Mouse (Mus musculus): ENCODE data around the gene Nucks1. TPM values are rescaled to one million over a fixed set of nuclear protein-coding genes. Genes with fewer than 3 reads are reported as not detected.

Gene Nucks1
- polyA plus RNA-seq, 1 experiment from 2014 or later = 45.1 TPM

- WGBS = 30% methylated on average over 13 of the region's 13 CpGs
- 0 out of 2 replicates have a peak overlapping the region, but pooled peaks have one; percentile 19 for H3K9ac ChIP-seq (ENCODE audit: low read depth, low read length)
- DNase-seq (ENCODE audit: low spot score) = no peak
Measured at GRCm38 (mm10) chr1:131972498-131973334, 62.4 kb downstream of the Nucks1 start.

GRCm38 (mm10) chr1:131973991-131974390 is 63.7 kb downstream of the Nucks1 start:
- Histone ChIP-seq H3K9me3 (ENCODE audit: control insufficient read depth, low read length) (no peaks in the 10 kb centered on the region), H3K36me3 (ENCODE audit: control insufficient read depth, insufficient read depth, low read length) (no peaks in the 10 kb centered on the region), H3K4me1 (ENCODE audit: control insufficient read depth, insufficient read depth, low read length) (peaks cover 18% of the 10 kb centered on the region), H3K9ac (ENCODE audit: low read depth, low read length) (no peak overlapping the region), H3K4me3 (ENCODE audit: low read depth, low read length) (no peak overlapping the region), H3K27me3 (replicated peaks; ENCODE audit: control insufficient read depth, insufficient read depth, low read length) (0 out of 2 replicates have a peak, but pooled peaks cover 2% of the 10 kb centered on the region), H3K27ac (replicated peaks; ENCODE audit: low read depth, low read length) (no peak overlapping the region), H3K4me2 (ENCODE audit: low read depth, low read length) (no peak overlapping the region)
- WGBS = 76% methylated on average over 5 of the region's 6 CpGs
- no peak for ATAC-seq (ENCODE audit: low read depth)
- no peak for DNase-seq (ENCODE audit: low spot score)

More at GRCm38 (mm10) chr1:131972498-131973334, 62.4 kb downstream of the Nucks1 start:
- H3K9me3 ChIP-seq (ENCODE audit: control insufficient read depth, low read length) = no peaks in the 10 kb centered on the region
- no peak overlapping the region for H3K27ac ChIP-seq (replicated peaks; ENCODE audit: low read depth, low read length)
- peaks cover 7% of the 10 kb centered on the region; the same call in 1 of the 2 replicates for H3K27me3 ChIP-seq (replicated peaks; ENCODE audit: control insufficient read depth, insufficient read depth, low read length)
- no peaks in the 10 kb centered on the region for H3K36me3 ChIP-seq (ENCODE audit: control insufficient read depth, insufficient read depth, low read length)
- no peak overlapping the region for H3K4me2 ChIP-seq (ENCODE audit: low read depth, low read length)
- 0 out of 2 replicates have a peak, but pooled peaks have one; percentile 16 for ATAC-seq (ENCODE audit: low read depth)
- H3K4me3 ChIP-seq (ENCODE audit: low read depth, low read length) = no peak overlapping the region
- peaks cover 18% of the 10 kb centered on the region for H3K4me1 ChIP-seq (ENCODE audit: control insufficient read depth, insufficient read depth, low read length)

- ATAC-seq (ENCODE audit: low read depth) (no peak), DNase-seq (ENCODE audit: low spot score) (no peak)
- Histone ChIP-seq H3K4me2 (ENCODE audit: low read depth, low read length) (no peak overlapping the region), H3K9ac (ENCODE audit: low read depth, low read length) (no peak overlapping the region), H3K27ac (replicated peaks; ENCODE audit: low read depth, low read length) (no peak overlapping the region), H3K27me3 (replicated peaks; ENCODE audit: control insufficient read depth, insufficient read depth, low read length) (no peaks in the 10 kb centered on the region), H3K36me3 (ENCODE audit: control insufficient read depth, insufficient read depth, low read length) (no peaks in the 10 kb centered on the region), H3K4me1 (ENCODE audit: control insufficient read depth, insufficient read depth, low read length) (0 out of 2 replicates have a peak, but pooled peaks cover 7% of the 10 kb centered on the region), H3K9me3 (ENCODE audit: control insufficient read depth, low read length) (no peaks in the 10 kb centered on the region), H3K4me3 (ENCODE audit: low read depth, low read length) (no peak overlapping the region)
- 85% methylated on average over 5 of the region's 5 CpGs for WGBS
Measured at GRCm38 (mm10) chr1:131976886-131977285, 66.6 kb downstream of the Nucks1 start.

GRCm38 (mm10) chr1:131980471-131980870 is 70.1 kb downstream of the Nucks1 start:
- Histone ChIP-seq H3K9ac (ENCODE audit: low read depth, low read length) (no peak overlapping the region), H3K36me3 (ENCODE audit: control insufficient read depth, insufficient read depth, low read length) (no peaks in the 10 kb centered on the region), H3K4me3 (ENCODE audit: low read depth, low read length) (no peak overlapping the region), H3K27ac (replicated peaks; ENCODE audit: low read depth, low read length) (no peak overlapping the region), H3K9me3 (ENCODE audit: control insufficient read depth, low read length) (no peaks in the 10 kb centered on the region), H3K4me1 (ENCODE audit: control insufficient read depth, insufficient read depth, low read length) (no peaks in the 10 kb centered on the region), H3K4me2 (ENCODE audit: low read depth, low read length) (no peak overlapping the region), H3K27me3 (replicated peaks; ENCODE audit: control insufficient read depth, insufficient read depth, low read length) (no peaks in the 10 kb centered on the region)
- no peak for ATAC-seq (ENCODE audit: low read depth)
- no peak for DNase-seq (ENCODE audit: low spot score)
- 27% methylated on average over 2 of the region's 2 CpGs for WGBS

- DNase-seq (ENCODE audit: low spot score) (no peak), ATAC-seq (ENCODE audit: low read depth) (peak; percentile 68; the same call in 1 of the 2 replicates)
- Histone ChIP-seq H3K27ac (replicated peaks; ENCODE audit: low read depth, low read length) (no peak overlapping the region), H3K9me3 (ENCODE audit: control insufficient read depth, low read length) (no peaks in the 10 kb centered on the region), H3K4me2 (ENCODE audit: low read depth, low read length) (no peak overlapping the region), H3K9ac (ENCODE audit: low read depth, low read length) (no peak overlapping the region), H3K27me3 (replicated peaks; ENCODE audit: control insufficient read depth, insufficient read depth, low read length) (no peaks in the 10 kb centered on the region), H3K4me1 (ENCODE audit: control insufficient read depth, insufficient read depth, low read length) (no peaks in the 10 kb centered on the region), H3K4me3 (ENCODE audit: low read depth, low read length) (no peak overlapping the region), H3K36me3 (ENCODE audit: control insufficient read depth, insufficient read depth, low read length) (no peaks in the 10 kb centered on the region)
- WGBS = 46% methylated on average over 12 of the region's 12 CpGs
Measured at GRCm38 (mm10) chr1:131981378-131982013, 71.2 kb downstream of the Nucks1 start.

GRCm38 (mm10) chr1:131982907-131983306 is 72.6 kb downstream of the Nucks1 start:
- Histone ChIP-seq H3K9me3 (ENCODE audit: control insufficient read depth, low read length) (no peaks in the 10 kb centered on the region), H3K4me1 (ENCODE audit: control insufficient read depth, insufficient read depth, low read length) (no peaks in the 10 kb centered on the region), H3K4me3 (ENCODE audit: low read depth, low read length) (no peak overlapping the region), H3K36me3 (ENCODE audit: control insufficient read depth, insufficient read depth, low read length) (no peaks in the 10 kb centered on the region), H3K4me2 (ENCODE audit: low read depth, low read length) (no peak overlapping the region), H3K27ac (replicated peaks; ENCODE audit: low read depth, low read length) (no peak overlapping the region), H3K27me3 (replicated peaks; ENCODE audit: control insufficient read depth, insufficient read depth, low read length) (no peaks in the 10 kb centered on the region), H3K9ac (ENCODE audit: low read depth, low read length) (no peak overlapping the region)
- ATAC-seq (ENCODE audit: low read depth) (peak; percentile 67; the same call in 1 of the 2 replicates), DNase-seq (ENCODE audit: low spot score) (no peak)
- WGBS = 10% methylated on average over 5 of the region's 5 CpGs

- Histone ChIP-seq H3K4me3 (ENCODE audit: low read depth, low read length) (no peak overlapping the region), H3K27me3 (replicated peaks; ENCODE audit: control insufficient read depth, insufficient read depth, low read length) (no peaks in the 10 kb centered on the region), H3K9ac (ENCODE audit: low read depth, low read length) (no peak overlapping the region), H3K9me3 (ENCODE audit: control insufficient read depth, low read length) (no peaks in the 10 kb centered on the region), H3K36me3 (ENCODE audit: control insufficient read depth, insufficient read depth, low read length) (no peaks in the 10 kb centered on the region), H3K4me2 (ENCODE audit: low read depth, low read length) (no peak overlapping the region), H3K27ac (replicated peaks; ENCODE audit: low read depth, low read length) (no peak overlapping the region), H3K4me1 (ENCODE audit: control insufficient read depth, insufficient read depth, low read length) (no peaks in the 10 kb centered on the region)
- 81% methylated on average over 2 of the region's 2 CpGs for WGBS
- no peak for DNase-seq (ENCODE audit: low spot score)
- ATAC-seq (ENCODE audit: low read depth) = no peak
Measured at GRCm38 (mm10) chr1:131983806-131984205, 73.5 kb downstream of the Nucks1 start.
